Mouse (Mus musculus) ZHBTc4 (cell line): Measurements from ENCODE around the gene Glipr1l3.
"Not testable (repeated sequence)": the region's sequence is repeated elsewhere in the genome, so short reads cannot be mapped to it uniquely, and the experiment has no call there.

ENCODE experiments used
- DNase-seq: peaks from one replicate; pipeline ENCODE4 v3.0.0-alpha.2; 2011; ENCODE audit warnings: low read depth, low spot score

Glipr1l3 gene

GRCm38 (mm10) chr10:112159882-112160560 is at the start of gene Glipr1l3:
Glipr1l3 (minus strand) TSS chr10:112160327.
- DNase-seq = peak; percentile 94

GRCm38 (mm10) chr10:112203463-112203862 is 43.3 kb upstream of the Glipr1l3 start:
- DNase-seq = no peak

- not testable (repeated sequence) for DNase-seq
Observed at GRCm38 (mm10) chr10:112193919-112194318, 33.8 kb upstream of the Glipr1l3 start.

GRCm38 (mm10) chr10:112177027-112177426 is 16.9 kb upstream of the Glipr1l3 start:
- peak; percentile 9 for DNase-seq

GRCm38 (mm10) chr10:112163168-112163766 is 3.1 kb upstream of the Glipr1l3 start, which contains the start of gene Caps2:
Caps2 (plus strand) TSS chr10:112163621.
- peak; percentile 76 for DNase-seq

- DNase-seq = no peak
Observed at GRCm38 (mm10) chr10:112139834-112140233, 20.3 kb downstream of the Glipr1l3 start.

GRCm38 (mm10) chr10:112138871-112139430 is 21.2 kb downstream of the Glipr1l3 start:
- no peak for DNase-seq

GRCm38 (mm10) chr10:112138050-112138870 is 21.9 kb downstream of the Glipr1l3 start:
- DNase-seq = peak; percentile 78

- no peak for DNase-seq
Observed at GRCm38 (mm10) chr10:112132194-112132593, 27.9 kb downstream of the Glipr1l3 start.

GRCm38 (mm10) chr10:112127682-112128230 is 32.4 kb downstream of the Glipr1l3 start:
- DNase-seq = not testable (repeated sequence)

GRCm38 (mm10) chr10:112125090-112125489 is 35.0 kb downstream of the Glipr1l3 start:
- DNase-seq = not testable (repeated sequence)

- DNase-seq = no peak
Observed at GRCm38 (mm10) chr10:112110401-112110800, 49.7 kb downstream of the Glipr1l3 start.

GRCm38 (mm10) chr10:112105785-112106184 is 54.3 kb downstream of the Glipr1l3 start:
- DNase-seq = peak; percentile 70
